Mouse (Mus musculus) forebrain, embryonic 13.5 days (tissue): ENCODE data around the gene Teddm3. TPM values are rescaled to one million over a fixed set of nuclear protein-coding genes. Genes with fewer than 3 reads are reported as not detected.
"Not testable (repeated sequence)": the region's sequence is repeated elsewhere in the genome, so short reads cannot be mapped to it uniquely, and the experiment has no call there.

Source experiments
- ATAC-seq: fragments of 200-750 bp; cut with Nextera tagmentation; 2 replicates; pipeline ENCODE4 v1.8.0; 2017
- H3K27ac ChIP-seq: fragments of 300-500 bp; sonication (generic); 2 replicates; pipeline ENCODE4 v1.5.1; 2015; ENCODE audit warnings: inconsistent platforms, mild to moderate bottlenecking, moderate library complexity
- H3K27me3 ChIP-seq: fragments of 300-500 bp; sonication (generic); 2 replicates; pipeline ENCODE4 v1.6.1; 2015; ENCODE audit warnings: mild to moderate bottlenecking, inconsistent platforms
- H3K36me3 ChIP-seq: fragments of 300-500 bp; sonication (generic); 2 replicates; pipeline ENCODE4 v1.6.1; 2015; ENCODE audit warnings: mild to moderate bottlenecking, inconsistent platforms; ENCODE audit not compliant: poor library complexity, severe bottlenecking
- H3K4me1 ChIP-seq: fragments of 300-500 bp; sonication (generic); 2 replicates; pipeline ENCODE4 v1.6.1; 2015; ENCODE audit warnings: inconsistent platforms
- H3K4me2 ChIP-seq: fragments of 300-500 bp; sonication (generic); 2 replicates; pipeline ENCODE4 v1.6.1; 2015; ENCODE audit warnings: inconsistent platforms, mild to moderate bottlenecking, moderate library complexity
- H3K4me3 ChIP-seq: fragments of 300-500 bp; sonication (generic); 2 replicates; pipeline ENCODE4 v1.5.1; 2015; ENCODE audit warnings: mild to moderate bottlenecking, inconsistent platforms
- H3K9ac ChIP-seq: fragments of 300-500 bp; sonication (generic); 2 replicates; pipeline ENCODE4 v1.6.1; 2015; ENCODE audit warnings: mild to moderate bottlenecking, inconsistent platforms
- H3K9me3 ChIP-seq: fragments of 300-500 bp; sonication (generic); replicated peaks from 2 replicates; pipeline ENCODE4 v1.6.1; 2016; ENCODE audit warnings: inconsistent platforms
- WGBS: fragments of 180-500 bp; shearing (Covaris S2); methylation state at CpG from one replicate; pipeline ENCODE4 v1.1.7; 2015; 5-methylcytosine and 5-hydroxymethylcytosine counted together
- polyA plus RNA-seq: library from polyadenylated mRNA; unstranded; fragments of >200 nt; fragmentation: Nextera tagmentation; extraction: Ambion mirVana; gene quantifications from 2 replicates; pipeline ENCODE4 v1.2.1, GENCODE M21; 2015

Gene Teddm3
- polyA plus RNA-seq, 1 experiment from 2014 or later: not detected

DNA sequence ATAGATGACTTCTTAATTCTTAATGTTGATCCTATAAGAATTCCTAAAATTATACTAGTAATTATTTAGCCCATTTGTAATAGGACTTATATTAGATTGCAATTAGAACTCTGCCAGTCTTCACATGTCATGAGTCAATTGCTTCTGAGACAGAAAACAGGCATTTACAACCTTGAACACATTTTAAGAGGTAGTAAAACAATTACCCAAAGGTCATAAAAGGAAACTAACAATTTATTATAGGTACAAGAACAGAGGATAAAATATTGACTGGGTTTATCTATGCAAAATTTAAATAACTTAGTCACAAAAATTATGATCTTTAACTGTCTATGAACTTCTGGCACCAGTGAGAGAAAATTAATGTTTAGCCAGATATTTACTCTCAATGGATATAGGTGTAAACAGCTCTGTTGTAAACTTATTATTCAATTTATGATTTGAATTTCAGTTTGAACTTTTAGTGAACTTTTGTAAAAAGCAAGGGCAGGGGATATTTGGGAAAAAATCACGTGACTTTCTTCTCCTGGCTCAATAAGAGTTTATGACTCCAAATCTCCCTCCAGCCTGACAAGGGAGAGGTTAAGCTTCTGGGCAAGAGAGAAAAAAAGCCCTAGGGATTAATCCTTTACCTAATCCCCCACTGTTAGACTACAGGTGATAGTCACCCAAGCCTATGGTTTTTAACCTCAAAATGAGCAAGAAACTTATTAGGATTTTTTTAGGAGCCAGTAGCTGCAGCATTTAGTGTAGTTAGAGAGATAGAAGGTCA lies 17.3 kb downstream of the Teddm3 start:
- no peak for ATAC-seq
- H3K9me3 ChIP-seq: no peaks in the 10 kb centered on the region; the same call in 1 of the 2 replicates
- H3K4me2 ChIP-seq: no peak overlapping the region
- no peak overlapping the region for H3K27ac ChIP-seq
- no peak overlapping the region for H3K4me3 ChIP-seq
- no peaks in the 10 kb centered on the region for H3K36me3 ChIP-seq
- no peaks in the 10 kb centered on the region for H3K27me3 ChIP-seq
- no peak overlapping the region for H3K9ac ChIP-seq
- no peaks in the 10 kb centered on the region for H3K4me1 ChIP-seq
- 58% methylated on average over 1 of the region's 1 CpGs for WGBS

DNA sequence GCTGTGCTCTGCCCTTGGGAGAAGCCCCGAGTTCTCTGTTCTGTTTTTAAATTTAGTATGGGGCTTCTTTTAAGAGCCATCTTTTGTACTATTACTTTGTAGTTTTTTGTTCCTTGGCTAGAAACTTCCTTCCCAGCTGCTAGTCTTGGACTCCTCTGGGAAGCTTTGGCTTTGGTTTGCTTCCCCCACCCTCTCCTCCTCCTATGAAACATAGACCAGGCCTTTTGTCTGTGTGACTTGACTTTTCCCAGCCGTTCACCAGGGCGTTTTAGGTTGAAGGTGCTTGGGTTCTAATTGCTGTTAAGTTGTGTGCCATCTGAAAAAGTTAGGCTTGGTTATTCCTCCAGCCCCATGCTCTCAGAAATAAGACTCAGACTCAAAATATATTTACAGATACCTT lies 26.1 kb downstream of the Teddm3 start:
- H3K27me3 ChIP-seq, H3K4me1 ChIP-seq, H3K36me3 ChIP-seq, H3K9me3 ChIP-seq, ATAC-seq, H3K4me2 ChIP-seq, H3K27ac ChIP-seq, H3K4me3 ChIP-seq, H3K9ac ChIP-seq: not testable (repeated sequence)
- 84% methylated on average over 3 of the region's 3 CpGs for WGBS

DNA sequence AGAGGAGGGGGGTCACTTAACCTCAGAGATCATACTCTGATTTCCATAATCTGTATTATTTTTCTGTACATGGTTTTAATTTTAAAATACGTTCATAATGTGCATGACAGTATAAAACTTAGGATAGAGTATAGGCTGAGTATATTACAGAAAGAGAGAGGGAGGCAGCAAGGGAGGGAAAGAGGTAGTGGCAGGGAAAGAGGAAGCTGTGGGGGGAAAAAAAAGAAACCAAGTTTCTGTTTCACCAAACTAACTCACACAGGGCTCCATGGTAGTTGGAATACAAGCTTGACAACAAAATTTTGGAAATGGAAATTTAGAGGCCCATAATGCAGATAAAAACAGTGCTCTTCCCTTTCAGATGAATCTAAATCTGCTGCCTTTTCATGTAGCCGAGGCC lies 31.0 kb downstream of the Teddm3 start:
- H3K9ac ChIP-seq, H3K4me2 ChIP-seq, ATAC-seq, H3K4me1 ChIP-seq, H3K9me3 ChIP-seq, H3K4me3 ChIP-seq, H3K27ac ChIP-seq, H3K36me3 ChIP-seq, H3K27me3 ChIP-seq: not testable (repeated sequence)
- 71% methylated on average over 2 of the region's 2 CpGs for WGBS

DNA sequence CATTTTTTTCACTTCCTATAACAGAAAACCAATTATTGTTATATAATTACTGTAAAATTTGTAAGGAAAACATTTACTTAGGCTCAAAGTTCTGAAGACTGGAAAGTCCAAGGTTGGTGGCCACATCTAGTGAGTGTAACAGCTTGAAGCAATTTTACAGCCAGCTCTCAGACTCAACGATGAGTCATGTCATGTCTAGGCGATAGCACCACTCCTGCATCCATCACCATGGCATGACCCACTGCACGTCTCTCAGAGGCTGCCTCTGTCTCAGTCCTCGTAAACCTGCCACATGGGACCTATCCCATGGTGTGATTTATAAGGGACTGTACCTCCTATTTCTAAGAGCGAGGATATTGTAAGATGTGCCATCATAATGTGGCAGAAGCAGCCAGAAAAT lies 37.7 kb downstream of the Teddm3 start:
- Histone ChIP-seq H3K9ac (no peak overlapping the region), H3K36me3 (no peaks in the 10 kb centered on the region), H3K27me3 (no peaks in the 10 kb centered on the region), H3K4me3 (no peak overlapping the region), H3K4me2 (no peak overlapping the region), H3K27ac (no peak overlapping the region), H3K9me3 (no peaks in the 10 kb centered on the region), H3K4me1 (no peaks in the 10 kb centered on the region)
- no peak for ATAC-seq
- 89% methylated on average over 5 of the region's 5 CpGs for WGBS

GRCm38 (mm10) chr16:21109473-21109872 lies 44.3 kb downstream of the Teddm3 start:
- H3K9me3 ChIP-seq: no peaks in the 10 kb centered on the region
- H3K9ac ChIP-seq: no peak overlapping the region
- ATAC-seq: no peak
- WGBS: 91% methylated on average over 1 of the region's 1 CpGs
- no peak overlapping the region for H3K27ac ChIP-seq
- H3K4me3 ChIP-seq: no peak overlapping the region
- no peaks in the 10 kb centered on the region for H3K4me1 ChIP-seq
- no peak overlapping the region for H3K4me2 ChIP-seq
- H3K36me3 ChIP-seq: no peaks in the 10 kb centered on the region
- H3K27me3 ChIP-seq: no peaks in the 10 kb centered on the region

Other genes starting within 250 kb of the Teddm3 start
- gene Ephb3, start 50.8 kb upstream of the Teddm3 start, polyA plus RNA-seq: 7.1 and 8.1 TPM in 2 replicates